Mouse (Mus musculus): ENCODE measurements around the gene Ltf. TPM values are rescaled to one million over a fixed set of nuclear protein-coding genes. Genes with fewer than 3 reads are reported as not detected.

Gene Ltf
- polyA plus RNA-seq, 1 experiment from 2014 or later: 1.1 TPM

Other genes with a start within 250 kb of the Ltf start
- gene Prss42, start 221.1 kb upstream of the Ltf start, polyA plus RNA-seq (2016; fragmentation: Nextera tagmentation; extraction: Ambion mirVana): not detected in 2 replicates
- not detected in 2 replicates for gene Prss44, start 205.3 kb upstream of the Ltf start, polyA plus RNA-seq (2016; fragmentation: Nextera tagmentation; extraction: Ambion mirVana)
- not detected in 2 replicates for gene Prss43, start 192.6 kb upstream of the Ltf start, polyA plus RNA-seq (2016; fragmentation: Nextera tagmentation; extraction: Ambion mirVana)
- not detected in 2 replicates for gene Prss45, start 184.7 kb upstream of the Ltf start, polyA plus RNA-seq (2016; fragmentation: Nextera tagmentation; extraction: Ambion mirVana)
- not detected in 2 replicates for gene Prss46, start 174.8 kb upstream of the Ltf start, polyA plus RNA-seq (2016; fragmentation: Nextera tagmentation; extraction: Ambion mirVana)
- gene Prss50, start 161.3 kb upstream of the Ltf start, polyA plus RNA-seq (2016; fragmentation: Nextera tagmentation; extraction: Ambion mirVana): 0.21 TPM in 1 of 2 replicates, not detected in the other
- 0.88 and 1.3 TPM in 2 replicates for gene Als2cl, start 139.4 kb upstream of the Ltf start, polyA plus RNA-seq (2016; fragmentation: Nextera tagmentation; extraction: Ambion mirVana)
- 0.17 and 0.24 TPM in 2 replicates for gene Tmie, start 139.2 kb upstream of the Ltf start, polyA plus RNA-seq (2016; fragmentation: Nextera tagmentation; extraction: Ambion mirVana)
- gene Fam240a, start 102.4 kb upstream of the Ltf start, polyA plus RNA-seq (2016; fragmentation: Nextera tagmentation; extraction: Ambion mirVana): not detected in 2 replicates
- not detected in 2 replicates for gene Tdgf1, start 73.1 kb upstream of the Ltf start, polyA plus RNA-seq (2016; fragmentation: Nextera tagmentation; extraction: Ambion mirVana)
- 0.35 TPM in 1 of 2 replicates, not detected in the other for gene Lrrc2, start 67.7 kb upstream of the Ltf start, polyA plus RNA-seq (2016; fragmentation: Nextera tagmentation; extraction: Ambion mirVana)
- not detected in 2 replicates for gene Rtp3, start 28.7 kb upstream of the Ltf start, polyA plus RNA-seq (2016; fragmentation: Nextera tagmentation; extraction: Ambion mirVana)
- 1.3 and 1.5 TPM in 2 replicates for gene Ccrl2, start 38.2 kb downstream of the Ltf start, polyA plus RNA-seq (2016; fragmentation: Nextera tagmentation; extraction: Ambion mirVana)
- gene Lrrfip2, start 98.3 kb downstream of the Ltf start, polyA plus RNA-seq (2016; fragmentation: Nextera tagmentation; extraction: Ambion mirVana): 50.5 and 53.6 TPM in 2 replicates